Mouse (Mus musculus) hindbrain, embryonic 16.5 days (tissue): ENCODE data around the gene Brd3. TPM values are rescaled to one million over a fixed set of nuclear protein-coding genes. Genes with fewer than 3 reads are reported as not detected.
A peak's percentile ranks its signal among the peaks of the same experiment; 100 is the strongest.
"Not testable (repeated sequence)": the region's sequence is repeated elsewhere in the genome, so short reads cannot be mapped to it uniquely, and the experiment has no call there.

Experiments
- ATAC-seq: fragments of 200-750 bp; cut with Nextera tagmentation; 2 replicates; pipeline ENCODE4 v1.8.0; 2017; ENCODE audit warnings: moderate TSS enrichment, moderate library complexity
- H3K27ac ChIP-seq: fragments of 300-500 bp; sonication (generic); 2 replicates; pipeline ENCODE4 v1.5.1; 2014; ENCODE audit warnings: low read depth, mild to moderate bottlenecking, control low read depth, low read length, moderate library complexity
- H3K27me3 ChIP-seq: fragments of 300-500 bp; sonication (generic); replicated peaks from 2 replicates; pipeline ENCODE4 v1.6.1; 2014; ENCODE audit warnings: low read length; ENCODE audit not compliant: control insufficient read depth, insufficient read depth
- H3K36me3 ChIP-seq: fragments of 300-500 bp; sonication (generic); 2 replicates; pipeline ENCODE4 v1.6.1; 2014; ENCODE audit warnings: mild to moderate bottlenecking, low read length, moderate library complexity, mixed read lengths; ENCODE audit not compliant: control insufficient read depth, insufficient read depth
- H3K4me1 ChIP-seq: fragments of 300-500 bp; sonication (generic); 2 replicates; pipeline ENCODE4 v1.6.1; 2014; ENCODE audit warnings: low read depth, low read length; ENCODE audit not compliant: control insufficient read depth, insufficient read depth
- H3K4me2 ChIP-seq: fragments of 300-500 bp; sonication (generic); 2 replicates; pipeline ENCODE4 v1.6.1; 2014; ENCODE audit warnings: mild to moderate bottlenecking, low read length, control low read depth, moderate library complexity
- H3K4me3 ChIP-seq: fragments of 300-500 bp; sonication (generic); 2 replicates; pipeline ENCODE4 v1.5.1; 2014; ENCODE audit warnings: mild to moderate bottlenecking, low read length, control low read depth, moderate library complexity
- H3K9ac ChIP-seq: fragments of 300-500 bp; sonication (generic); 2 replicates; pipeline ENCODE4 v1.6.1; 2014; ENCODE audit warnings: low read depth, mild to moderate bottlenecking, control low read depth, low read length, moderate library complexity
- H3K9me3 ChIP-seq: fragments of 300-500 bp; sonication (generic); 2 replicates; pipeline ENCODE4 v1.6.1; 2014; ENCODE audit warnings: mild to moderate bottlenecking, low read length, moderate library complexity; ENCODE audit not compliant: control insufficient read depth
- WGBS: fragments of 180-500 bp; shearing (Covaris S2); extraction: QIAGEN DNeasy Blood & Tissue Kit; methylation state at CpG from one replicate; pipeline ENCODE4 v1.1.7; 2014; 5-methylcytosine and 5-hydroxymethylcytosine counted together
- polyA plus RNA-seq: library from polyadenylated mRNA; unstranded; fragments of >200 nt; fragmentation: Nextera tagmentation; extraction: Ambion mirVana; gene quantifications from 2 replicates; pipeline ENCODE4 v1.2.1, GENCODE M21; 2015

Brd3 gene
- polyA plus RNA-seq, 1 experiment from 2014 or later, result 102 TPM

GRCm38 (mm10) chr2:27544613-27545012, 37.2 kb upstream of the Brd3 start:
- H3K4me3 ChIP-seq, result no peak overlapping the region
- WGBS, result 88% methylated on average over 6 of the region's 6 CpGs
- H3K27me3 ChIP-seq, result no peaks in the 10 kb centered on the region
- H3K9ac ChIP-seq, result no peak overlapping the region
- H3K4me1 ChIP-seq, result peaks cover 9% of the 10 kb centered on the region
- no peak for ATAC-seq
- H3K36me3 ChIP-seq, result no peaks in the 10 kb centered on the region
- H3K9me3 ChIP-seq, result no peaks in the 10 kb centered on the region
- no peak overlapping the region for H3K27ac ChIP-seq
- H3K4me2 ChIP-seq, result no peak overlapping the region

- Histone ChIP-seq H3K9me3 (no peaks in the 10 kb centered on the region), H3K27me3 (no peaks in the 10 kb centered on the region), H3K4me2 (peak overlapping the region; percentile 90), H3K4me3 (peak overlapping the region; percentile 53), H3K4me1 (peaks cover 15% of the 10 kb centered on the region), H3K9ac (peak overlapping the region; percentile 66; the same call in 1 of the 2 replicates), H3K36me3 (peaks cover 4% of the 10 kb centered on the region), H3K27ac (no peak overlapping the region)
- WGBS, result 84% methylated on average over 3 of the region's 3 CpGs
- no peak for ATAC-seq
Observed at GRCm38 (mm10) chr2:27541225-27541624, 33.8 kb upstream of the Brd3 start.

GRCm38 (mm10) chr2:27540515-27540836, 33.0 kb upstream of the Brd3 start:
- no peaks in the 10 kb centered on the region for H3K9me3 ChIP-seq
- H3K27ac ChIP-seq, result peak overlapping the region; percentile 86
- ATAC-seq, result peak; percentile 41
- H3K36me3 ChIP-seq, result peaks cover 11% of the 10 kb centered on the region
- no peaks in the 10 kb centered on the region for H3K27me3 ChIP-seq
- peak overlapping the region; percentile 66 for H3K9ac ChIP-seq
- H3K4me1 ChIP-seq, result peaks cover 15% of the 10 kb centered on the region
- H3K4me2 ChIP-seq, result peak overlapping the region; percentile 90
- peak overlapping the region; percentile 53 for H3K4me3 ChIP-seq
- WGBS, result 27% methylated on average over 10 of the region's 10 CpGs

- ATAC-seq, result peak; percentile 99
- WGBS, result under 1% methylated on average over 46 of the region's 46 CpGs
Observed at GRCm38 (mm10) chr2:27539772-27540514, 32.5 kb upstream of the Brd3 start.

GRCm38 (mm10) chr2:27539336-27539735, 31.9 kb upstream of the Brd3 start:
- no peaks in the 10 kb centered on the region for H3K9me3 ChIP-seq
- peaks cover 15% of the 10 kb centered on the region for H3K4me1 ChIP-seq
- ATAC-seq, result no peak
- 23% methylated on average over 5 of the region's 5 CpGs for WGBS
- H3K4me2 ChIP-seq, result peak overlapping the region; percentile 53
- peak overlapping the region; percentile 56 for H3K9ac ChIP-seq
- peaks cover 22% of the 10 kb centered on the region for H3K36me3 ChIP-seq
- no peaks in the 10 kb centered on the region for H3K27me3 ChIP-seq
- peak overlapping the region; percentile 28 for H3K4me3 ChIP-seq
- peak overlapping the region; percentile 66 for H3K27ac ChIP-seq

More at GRCm38 (mm10) chr2:27539772-27540514, 32.5 kb upstream of the Brd3 start:
- Histone ChIP-seq H3K4me1 (peaks cover 15% of the 10 kb centered on the region), H3K4me3 (peak overlapping the region; percentile 53), H3K36me3 (peaks cover 16% of the 10 kb centered on the region), H3K4me2 (peak overlapping the region; percentile 90), H3K9me3 (no peaks in the 10 kb centered on the region), H3K27ac (peak overlapping the region; percentile 86), H3K27me3 (no peaks in the 10 kb centered on the region), H3K9ac (peak overlapping the region; percentile 66)

- Histone ChIP-seq H3K4me1 (peaks cover 15% of the 10 kb centered on the region), H3K36me3 (peaks cover 28% of the 10 kb centered on the region), H3K27ac (peak overlapping the region; percentile 66), H3K4me3 (peak overlapping the region; percentile 28), H3K4me2 (peak overlapping the region; percentile 53)
- 69% methylated on average over 5 of the region's 5 CpGs for WGBS
- not testable (repeated sequence) for H3K9ac ChIP-seq, ATAC-seq, H3K27me3 ChIP-seq, H3K9me3 ChIP-seq
Observed at GRCm38 (mm10) chr2:27538455-27539330, 31.2 kb upstream of the Brd3 start.

- Histone ChIP-seq H3K4me3 (no peak overlapping the region), H3K27ac (no peak overlapping the region), H3K9me3 (no peaks in the 10 kb centered on the region), H3K36me3 (peaks cover 19% of the 10 kb centered on the region), H3K4me2 (no peak overlapping the region), H3K9ac (no peak overlapping the region), H3K4me1 (peaks cover 27% of the 10 kb centered on the region), H3K27me3 (no peaks in the 10 kb centered on the region)
- 96% methylated on average over 3 of the region's 3 CpGs for WGBS
- ATAC-seq, result no peak
Observed at GRCm38 (mm10) chr2:27518283-27518682, 10.8 kb upstream of the Brd3 start.

GRCm38 (mm10) chr2:27516289-27516688, 8.8 kb upstream of the Brd3 start:
- Histone ChIP-seq H3K4me2 (peak overlapping the region; percentile 97), H3K9me3 (no peaks in the 10 kb centered on the region), H3K4me1 (peaks cover 27% of the 10 kb centered on the region), H3K9ac (peak overlapping the region; percentile 93), H3K27ac (no peak overlapping the region), H3K27me3 (no peaks in the 10 kb centered on the region), H3K4me3 (peak overlapping the region; percentile 72), H3K36me3 (peaks cover 16% of the 10 kb centered on the region)
- WGBS, result 25% methylated on average over 1 of the region's 1 CpGs
- ATAC-seq, result no peak
